Mouse (Mus musculus) MEL (cell line): ENCODE measurements around the gene Pfkfb3. TPM values are rescaled to one million over a fixed set of nuclear protein-coding genes. Genes with fewer than 3 reads are reported as not detected.

Experiments used
- DNase-seq: peaks from one replicate; pipeline ENCODE4 v3.0.0; 2011; ENCODE audit warnings: low read depth, low spot score
- H3K27ac ChIP-seq: 2 replicates; pipeline ENCODE4 v1.5.1; 2012; ENCODE audit warnings: low read depth, mild to moderate bottlenecking, control low read depth, low read length, moderate library complexity; ENCODE audit not compliant: control insufficient read depth
- H3K27me3 ChIP-seq, 2 experiments: fragments of 150-350 bp in 1 of 2; sonication (generic) in 1 of 2; 2 replicates each; pipeline ENCODE4 v1.6.1; 2012; ENCODE audit warnings: low read length in 2 of 2, mild to moderate bottlenecking in 2 of 2, improper control_type of control experiment in 1 of 2, moderate library complexity in 1 of 2; ENCODE audit not compliant: insufficient read depth in 2 of 2, control insufficient read depth in 1 of 2
- H3K36me3 ChIP-seq, 2 experiments: 2 replicates each; pipeline ENCODE4 v1.6.1; 2012 to 2014; ENCODE audit warnings: low read length in 2 of 2, improper control_type of control experiment in 1 of 2, inconsistent platforms in 1 of 2, mild to moderate bottlenecking in 1 of 2; ENCODE audit not compliant: insufficient read depth in 2 of 2, control insufficient read depth in 1 of 2
- H3K4me1 ChIP-seq, 2 experiments: fragments of 150-350 bp in 1 of 2; sonication (generic) in 1 of 2; 2 replicates each; pipeline ENCODE4 v1.6.1; 2012; ENCODE audit warnings: low read length in 2 of 2, improper control_type of control experiment in 1 of 2, mild to moderate bottlenecking in 1 of 2; ENCODE audit not compliant: insufficient read depth in 2 of 2, control insufficient read depth in 1 of 2
- H3K4me3 ChIP-seq, 2 experiments: fragments of 150-350 bp in 1 of 2; sonication (generic) in 1 of 2; 2 replicates each; pipeline ENCODE4 v1.5.1; 2012; ENCODE audit warnings: low read depth in 2 of 2, low read length in 2 of 2, mild to moderate bottlenecking in 2 of 2, moderate library complexity in 2 of 2, control low read depth in 1 of 2, improper control_type of control experiment in 1 of 2; ENCODE audit not compliant: control insufficient read depth in 1 of 2, insufficient read depth in 1 of 2
- H3K79me2 ChIP-seq: 2 replicates; pipeline ENCODE4 v1.6.1; 2012; ENCODE audit warnings: mild to moderate bottlenecking, low read length, moderate library complexity; ENCODE audit not compliant: control insufficient read depth, poor library complexity, insufficient read depth
- H3K9ac ChIP-seq: 2 replicates; pipeline ENCODE4 v1.6.1; 2012; ENCODE audit warnings: low read depth, mild to moderate bottlenecking, control low read depth, low read length, moderate library complexity; ENCODE audit not compliant: control insufficient read depth, poor library complexity, severe bottlenecking
- H3K9me3 ChIP-seq: fragments of 150-350 bp; sonication (generic); replicated peaks from 2 replicates; pipeline ENCODE4 v1.6.1; 2012; ENCODE audit warnings: mild to moderate bottlenecking, low read length, improper control_type of control experiment, moderate library complexity; ENCODE audit not compliant: insufficient read depth
- BHLHE40 ChIP-seq: IDR thresholded peaks from 2 replicates; pipeline ENCODE4 v1.6.1; 2012; ENCODE audit warnings: low read depth, mild to moderate bottlenecking, inconsistent platforms, low read length, improper control_type of control experiment, borderline replicate concordance
- CHD1 ChIP-seq: IDR thresholded peaks from 2 replicates; pipeline ENCODE4 v1.6.1; 2012; ENCODE audit warnings: low read depth, mild to moderate bottlenecking, inconsistent platforms, low read length, improper control_type of control experiment
- ELF1 ChIP-seq: IDR thresholded peaks from 2 replicates; pipeline ENCODE4 v1.6.1; 2014; ENCODE audit warnings: low read depth, mild to moderate bottlenecking, inconsistent platforms, low read length, improper control_type of control experiment, moderate library complexity
- EP300 ChIP-seq, 2 experiments: IDR thresholded peaks; 2 replicates each; pipeline ENCODE4 v1.6.1; 2011; ENCODE audit warnings: improper control_type of control experiment in 2 of 2, low read length in 2 of 2, low read depth in 1 of 2, mild to moderate bottlenecking in 1 of 2
- ETS1 ChIP-seq: IDR thresholded peaks from 2 replicates; pipeline ENCODE4 v1.6.1; 2012; ENCODE audit warnings: low read depth, mild to moderate bottlenecking, inconsistent platforms, low read length, improper control_type of control experiment, moderate library complexity
- GATA1 ChIP-seq: IDR thresholded peaks from 2 replicates; pipeline ENCODE4 v1.6.1; 2011; ENCODE audit warnings: low read depth, low read length, improper control_type of control experiment
- KAT2A ChIP-seq: conservative IDR thresholded peaks from 2 replicates; pipeline ENCODE4 v1.6.1; 2012; ENCODE audit warnings: low read depth, low read length, improper control_type of control experiment, inconsistent platforms
- MAFK ChIP-seq: IDR thresholded peaks from 2 replicates; pipeline ENCODE4 v1.6.1; 2011; ENCODE audit warnings: low read depth, mild to moderate bottlenecking, low read length, improper control_type of control experiment, borderline replicate concordance
- NRF1 ChIP-seq: IDR thresholded peaks from 2 replicates; pipeline ENCODE4 v1.6.1; 2014; ENCODE audit warnings: low read depth, mild to moderate bottlenecking, inconsistent platforms, low read length, improper control_type of control experiment, moderate library complexity; ENCODE audit not compliant: poor library complexity, insufficient read depth, severe bottlenecking
- SIN3A ChIP-seq: IDR thresholded peaks from 2 replicates; pipeline ENCODE4 v1.6.1; 2012; ENCODE audit warnings: low read length, improper control_type of control experiment, inconsistent platforms
- TAL1 ChIP-seq: IDR thresholded peaks from 2 replicates; pipeline ENCODE4 v1.6.1; 2012; ENCODE audit warnings: mild to moderate bottlenecking, inconsistent platforms, low read length, moderate library complexity, mixed read lengths
- TCF12 ChIP-seq: IDR thresholded peaks from 2 replicates; pipeline ENCODE4 v1.6.1; 2014; ENCODE audit warnings: low read depth, mild to moderate bottlenecking, inconsistent platforms, low read length, improper control_type of control experiment, moderate library complexity
- USF1 ChIP-seq: IDR thresholded peaks from 2 replicates; pipeline ENCODE4 v1.6.1; 2014; ENCODE audit warnings: low read depth, mild to moderate bottlenecking, inconsistent platforms, low read length, improper control_type of control experiment, moderate library complexity
- polyA plus RNA-seq, 2 experiments: library from polyadenylated mRNA; stranded (reverse) in 1 of 2; unstranded in 1 of 2; fragments of >175 nt in 1 of 2; fragments of >200 nt in 1 of 2; gene quantifications; 2 replicates each; pipeline versions ENCODE4 v1.2.1 to v1.2.4; 2012; ENCODE audit warnings: low replicate concordance in 2 of 2, low read depth in 1 of 2; ENCODE audit not compliant: insufficient read length in 2 of 2, insufficient read depth in 1 of 2, missing spikeins in 1 of 2
- total RNA-seq: library from RNA; depleted of rRNA; stranded (reverse); fragments of 300-350 nt; gene quantifications from 2 replicates; pipeline ENCODE4 v1.2.3, GENCODE M21; 2012

The Pfkfb3 gene
- total and polyA plus RNA-seq, 3 experiments: 9.9 to 13.8 TPM; not detected in 1

DNA sequence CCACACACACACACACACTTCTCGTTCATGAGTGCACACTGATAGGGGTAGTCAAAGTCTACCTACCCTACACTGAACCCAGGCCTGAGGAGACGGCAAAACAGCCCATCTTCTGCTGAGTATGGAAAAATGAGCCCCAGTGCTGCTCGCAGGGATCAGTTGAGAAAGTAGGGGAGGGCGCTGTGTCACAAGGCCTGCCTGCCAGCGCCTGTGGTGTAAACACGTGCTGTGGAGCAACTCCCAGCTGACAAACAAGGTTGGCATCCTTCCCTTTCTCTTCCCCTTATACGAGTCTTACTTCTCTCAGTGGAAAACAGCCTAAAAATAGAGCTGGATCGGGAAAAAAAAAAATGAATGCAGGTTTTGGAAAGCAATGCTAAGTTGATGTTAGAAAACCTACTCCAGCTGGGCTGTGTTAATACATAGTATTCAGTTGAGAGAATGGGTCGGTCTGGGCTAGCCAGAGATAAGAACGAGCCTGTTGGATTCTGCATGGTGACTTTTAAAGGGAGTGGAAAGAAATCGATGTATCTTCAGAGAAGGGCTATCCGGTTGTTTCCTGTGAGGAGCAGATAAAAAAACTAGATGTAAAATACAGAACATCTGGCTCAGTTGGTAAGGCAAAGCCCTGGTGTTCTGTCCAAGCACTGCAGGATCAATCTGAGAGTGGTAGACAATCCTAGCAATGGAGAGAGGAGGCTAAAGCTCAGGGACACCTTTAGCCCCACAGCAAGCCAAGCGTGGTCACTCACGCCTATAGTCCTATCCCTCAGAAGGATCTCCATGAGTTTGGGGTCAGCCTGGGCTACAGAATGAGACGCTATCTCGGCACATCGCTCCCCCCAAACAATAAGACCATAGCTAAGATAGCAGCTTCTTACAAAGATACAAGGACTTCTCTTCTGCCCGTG is 40.6 kb downstream of the Pfkfb3 start:
- TF ChIP-seq BHLHE40: peak; percentile 40; the same call in 1 of the 2 replicates
- peak; percentile 53; the same call in 1 of the 2 replicates for TF ChIP-seq GATA1
- peak; percentile 8; the same call in 1 of the 2 replicates for TF ChIP-seq TAL1
- no peak for TF ChIP-seq MAFK
- peak in 1 of 2 experiments; percentile 41; a peak in 2 of 4 replicates for TF ChIP-seq EP300 (IDR thresholded peaks at IDR 0.05; ENCODE audit: low read depth in 1 of 2, low read length in 2 of 2)
- TF ChIP-seq USF1: peak; percentile 23; the same call in 1 of the 2 replicates
- TF ChIP-seq NRF1: no peak
- H3K79me2 ChIP-seq: no peaks in the 10 kb centered on the region
- H3K36me3 ChIP-seq: no peaks in the 10 kb centered on the region; a peak in 1 of 4 replicates
- no peak overlapping the region for H3K9ac ChIP-seq
- H3K27me3 ChIP-seq: no peaks in the 10 kb centered on the region
- peak; percentile 47 for DNase-seq
- no peak overlapping the region for H3K4me3 ChIP-seq
- 0 out of 2 replicates have a peak overlapping the region, but pooled peaks have one; percentile 18 for H3K27ac ChIP-seq
- H3K9me3 ChIP-seq: no peaks in the 10 kb centered on the region
- peaks cover 0 to 8% of the 10 kb centered on the region in 2 experiments; a peak in 2 of 4 replicates for H3K4me1 ChIP-seq

- Histone ChIP-seq H3K36me3 (no peaks in the 10 kb centered on the region; a peak in 1 of 4 replicates), H3K27ac (no peak overlapping the region), H3K9ac (no peak overlapping the region), H3K4me3 (no peak overlapping the region), H3K4me1 (peaks cover 0 to 8% of the 10 kb centered on the region in 2 experiments; a peak in 2 of 4 replicates), H3K9me3 (no peaks in the 10 kb centered on the region), H3K27me3 (no peaks in the 10 kb centered on the region), H3K79me2 (no peaks in the 10 kb centered on the region)
- TF ChIP-seq ELF1 (no peak), TCF12 (no peak), ETS1 (no peak), GATA1 (no peak), EP300 (IDR thresholded peaks at IDR 0.05; ENCODE audit: low read depth in 1 of 2, low read length in 2 of 2) (no peak), KAT2A (no peak), MAFK (no peak), SIN3A (no peak), CHD1 (no peak)
- DNase-seq: no peak
Measured at GRCm38 (mm10) chr2:11512127-11512526, 41.8 kb downstream of the Pfkfb3 start.
